Mouse (Mus musculus) heart, postnatal 0 days (tissue): ENCODE measurements around the gene Cldnd2. TPM values are rescaled to one million over a fixed set of nuclear protein-coding genes. Genes with fewer than 3 reads are reported as not detected.
A peak's percentile ranks its signal among the peaks of the same experiment; 100 is the strongest.

Source experiments
- ATAC-seq: fragments of 200-750 bp; cut with Nextera tagmentation; 2 replicates; pipeline ENCODE4 v1.8.0; 2017; ENCODE audit warnings: low read depth, moderate number of reproducible peaks, moderate library complexity; ENCODE audit not compliant: insufficient read depth
- DNase-seq: peaks from one replicate; pipeline ENCODE4 v3.0.0-alpha.2; 2016; ENCODE audit warnings: low spot score
- H3K27ac ChIP-seq: fragments of 300-500 bp; sonication (generic); 2 replicates; pipeline ENCODE4 v1.5.1; 2014; ENCODE audit warnings: low read depth, mild to moderate bottlenecking
- H3K27me3 ChIP-seq: fragments of 300-500 bp; sonication (generic); 2 replicates; pipeline ENCODE4 v1.6.1; 2014; ENCODE audit warnings: low read length, mixed read lengths; ENCODE audit not compliant: control insufficient read depth, insufficient read depth
- H3K36me3 ChIP-seq: fragments of 300-500 bp; sonication (generic); replicated peaks from 2 replicates; pipeline ENCODE4 v1.6.1; 2014; ENCODE audit warnings: low read length, mixed read lengths; ENCODE audit not compliant: control insufficient read depth, insufficient read depth
- H3K4me1 ChIP-seq: fragments of 300-500 bp; sonication (generic); 2 replicates; pipeline ENCODE4 v1.6.1; 2014; ENCODE audit warnings: antibody characterized with exemption; ENCODE audit not compliant: control insufficient read depth, insufficient read depth
- H3K4me2 ChIP-seq: fragments of 300-500 bp; sonication (generic); 2 replicates; pipeline ENCODE4 v1.6.1; 2014; ENCODE audit warnings: low read depth, mild to moderate bottlenecking, low read length, moderate library complexity
- H3K4me3 ChIP-seq: fragments of 300-500 bp; sonication (generic); 2 replicates; pipeline ENCODE4 v1.5.1; 2014; ENCODE audit warnings: low read depth, low read length
- H3K9ac ChIP-seq: fragments of 300-500 bp; sonication (generic); replicated peaks from 2 replicates; pipeline ENCODE4 v1.6.1; 2014; ENCODE audit warnings: low read depth, low read length, mixed read lengths
- H3K9me3 ChIP-seq: fragments of 300-500 bp; sonication (generic); replicated peaks from 2 replicates; pipeline ENCODE4 v1.6.1; 2016; ENCODE audit warnings: low read length; ENCODE audit not compliant: control insufficient read depth
- CTCF ChIP-seq: IDR thresholded peaks from 2 replicates; pipeline ENCODE4 v1.5.1; 2016; ENCODE audit warnings: antibody characterized with exemption, control low read depth, low read depth
- EP300 ChIP-seq: IDR thresholded peaks from 2 replicates; pipeline ENCODE4 v1.6.1; 2016; ENCODE audit warnings: antibody characterized with exemption, low read depth
- WGBS: fragments of 180-500 bp; shearing (Covaris S2); extraction: QIAGEN DNeasy Blood & Tissue Kit; methylation state at CpG from one replicate; pipeline ENCODE4 v1.1.7; 2014; 5-methylcytosine and 5-hydroxymethylcytosine counted together
- polyA plus RNA-seq: library from polyadenylated mRNA; unstranded; fragments of >200 nt; fragmentation: Nextera tagmentation; extraction: Ambion mirVana; gene quantifications from 2 replicates; pipeline ENCODE4 v1.2.1, GENCODE M21; 2015
- total RNA-seq: library from RNA; depleted of rRNA; stranded (reverse); fragments of >200 nt; gene quantifications from 2 replicates; pipeline ENCODE4 v1.2.3, GENCODE M21; 2014; ENCODE audit warnings: low replicate concordance

Gene Cldnd2
- total and polyA plus RNA-seq, 2 experiments from 2014 or later, result not detected

GRCm38 (mm10) chr7:43454371-43454770 is 13.8 kb downstream of the Cldnd2 start:
- peaks cover 73% of the 10 kb centered on the region for H3K36me3 ChIP-seq
- DNase-seq (no peak), ATAC-seq (no peak)
- H3K4me1 ChIP-seq, result peaks cover 6% of the 10 kb centered on the region; the same call in 1 of the 2 replicates
- no peaks in the 10 kb centered on the region for H3K9me3 ChIP-seq
- 80% methylated on average over 6 of the region's 6 CpGs for WGBS
- TF ChIP-seq CTCF, result no peak
- TF ChIP-seq EP300, result no peak
- H3K9ac ChIP-seq, result no peak overlapping the region
- no peak overlapping the region for H3K4me2 ChIP-seq
- no peaks in the 10 kb centered on the region for H3K27me3 ChIP-seq
- no peak overlapping the region for H3K4me3 ChIP-seq
- H3K27ac ChIP-seq, result no peak overlapping the region

GRCm38 (mm10) chr7:43462851-43463250 is 22.3 kb downstream of the Cldnd2 start, which contains the start of gene Vsig10l:
Vsig10l (plus strand) TSS chr7:43463151.
- H3K27me3 ChIP-seq, result no peaks in the 10 kb centered on the region
- peaks cover 9% of the 10 kb centered on the region for H3K4me1 ChIP-seq
- H3K36me3 ChIP-seq, result peaks cover 3% of the 10 kb centered on the region; the same call in 1 of the 2 replicates
- DNase-seq (no peak), ATAC-seq (no peak)
- H3K4me3 ChIP-seq, result no peak within 1 kb of the TSS
- TF ChIP-seq EP300, result no peak
- TF ChIP-seq CTCF, result no peak
- no peak within 1 kb of the TSS for H3K27ac ChIP-seq
- H3K4me2 ChIP-seq, result no peak within 1 kb of the TSS
- H3K9ac ChIP-seq, result no peak within 1 kb of the TSS
- 55% methylated on average over 4 of the region's 4 CpGs for WGBS
- H3K9me3 ChIP-seq, result no peaks in the 10 kb centered on the region

- H3K27me3 ChIP-seq, result no peaks in the 10 kb centered on the region
- ATAC-seq (no peak), DNase-seq (no peak)
- 81% methylated on average over 7 of the region's 7 CpGs for WGBS
- H3K9ac ChIP-seq, result no peak overlapping the region
- no peak overlapping the region for H3K4me2 ChIP-seq
- TF ChIP-seq EP300 (no peak), CTCF (no peak)
- no peak overlapping the region for H3K4me3 ChIP-seq
- H3K36me3 ChIP-seq, result no peaks in the 10 kb centered on the region
- H3K9me3 ChIP-seq, result no peaks in the 10 kb centered on the region
- H3K4me1 ChIP-seq, result peaks cover 9% of the 10 kb centered on the region
- H3K27ac ChIP-seq, result no peak overlapping the region
Measured at GRCm38 (mm10) chr7:43463976-43464375, 23.4 kb downstream of the Cldnd2 start.

GRCm38 (mm10) chr7:43464864-43465343 is 24.3 kb downstream of the Cldnd2 start:
- no peak for DNase-seq
- H3K9me3 ChIP-seq, result no peaks in the 10 kb centered on the region
- peak overlapping the region; percentile 72 for H3K4me2 ChIP-seq
- TF ChIP-seq CTCF, result peak; percentile 18; the same call in 1 of the 2 replicates
- TF ChIP-seq EP300, result no peak
- WGBS, result 8% methylated on average over 33 of the region's 35 CpGs
- no peaks in the 10 kb centered on the region for H3K27me3 ChIP-seq
- no peak overlapping the region for H3K27ac ChIP-seq
- H3K4me3 ChIP-seq, result peak overlapping the region; percentile 43
- H3K36me3 ChIP-seq, result no peaks in the 10 kb centered on the region
- H3K4me1 ChIP-seq, result peaks cover 7% of the 10 kb centered on the region
- peak overlapping the region; percentile 38; the same call in 1 of the 2 replicates for H3K9ac ChIP-seq
- ATAC-seq, result peak; percentile 60

GRCm38 (mm10) chr7:43465344-43466098 is 24.9 kb downstream of the Cldnd2 start:
- H3K4me2 ChIP-seq, result peak overlapping the region; percentile 72
- H3K9ac ChIP-seq, result peak overlapping the region; percentile 38; the same call in 1 of the 2 replicates
- H3K4me3 ChIP-seq, result peak overlapping the region; percentile 43
- DNase-seq (peak; percentile 90), ATAC-seq (peak; percentile 81)
- no peak overlapping the region for H3K27ac ChIP-seq
- WGBS, result under 1% methylated on average over 33 of the region's 33 CpGs
- H3K27me3 ChIP-seq, result no peaks in the 10 kb centered on the region
- H3K9me3 ChIP-seq, result no peaks in the 10 kb centered on the region
- H3K36me3 ChIP-seq, result no peaks in the 10 kb centered on the region
- peaks cover 5% of the 10 kb centered on the region for H3K4me1 ChIP-seq
- TF ChIP-seq CTCF (no peak; the same call in 1 of the 2 replicates), EP300 (no peak)
